Mouse (Mus musculus) CD4-positive, CD25-positive, alpha-beta regulatory T cell (primary cell): ENCODE results near the gene Lig4. TPM values are rescaled to one million over a fixed set of nuclear protein-coding genes. Genes with fewer than 3 reads are reported as not detected.

Experiments used
- polyA plus RNA-seq: library from polyadenylated mRNA; unstranded; fragments of 100-300 nt; shearing (Covaris generic); gene quantifications from one replicate; pipeline ENCODE4 v1.2.1, GENCODE M21; 2017

Lig4 gene
- polyA plus RNA-seq: 4.0 TPM

GRCm38 (mm10) chr8:9977573-9978314, at the start of gene Lig4, which contains the start of gene Abhd13:
TSS of gene Lig4 (minus strand) at chr8:9977686.
TSS of gene Abhd13 (plus strand) at chr8:9977707.

GRCm38 (mm10) chr8:10006156-10006985, 28.9 kb upstream of the Lig4 start, which contains the start of gene Tnfsf13b:
TSS of gene Tnfsf13b (plus strand) at chr8:10006467.

Other genes starting within 250 kb of the Lig4 start
- not detected for gene Fam155a, start 206.5 kb downstream of the Lig4 start, polyA plus RNA-seq
- not detected for gene Gm10217, start 113.4 kb downstream of the Lig4 start, polyA plus RNA-seq
- 19.3 TPM for gene Abhd13, start within 50 bp of the Lig4 start, polyA plus RNA-seq
- 1.3 TPM for gene Tnfsf13b, start 28.8 kb upstream of the Lig4 start, polyA plus RNA-seq
- gene Myo16, start 176.2 kb upstream of the Lig4 start, polyA plus RNA-seq: 0.06 TPM